Mouse (Mus musculus): ENCODE measurements around the gene Nup37.

DNA sequence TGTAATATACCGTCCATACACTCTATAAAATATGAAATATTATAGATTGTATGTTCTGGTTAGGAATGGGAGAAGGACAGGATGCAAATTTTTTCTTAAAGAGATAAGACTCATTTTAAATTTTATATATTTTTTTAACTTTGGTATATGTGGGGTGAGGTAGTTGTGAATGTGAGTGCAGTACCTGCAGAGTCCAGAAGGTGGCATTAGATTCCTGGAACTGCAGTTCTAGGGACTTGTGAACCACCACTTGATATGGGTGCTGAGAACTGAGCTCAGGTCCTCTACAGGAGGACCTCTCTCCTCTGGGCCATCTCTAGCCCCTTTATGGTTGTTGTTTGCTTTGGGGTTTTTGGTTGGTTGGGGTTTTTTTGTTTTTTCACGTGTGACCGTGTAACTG, 19.4 kb downstream of the Nup37 start:
- TF ChIP-seq CTCF (IDR thresholded peaks at IDR 0.05; ENCODE audit: control insufficient read depth, insufficient read depth, insufficient replicate concordance, low read depth, low read length) (no peak), POLR2A (IDR thresholded peaks at IDR 0.05; ENCODE audit: control insufficient read depth, low read depth, low read length) (no peak)

All from testis, adult 2 months (tissue).